Mouse (Mus musculus) right cerebral cortex, postnatal 25 days (tissue): ENCODE measurements around the gene Olfr819.
"Not testable (repeated sequence)": the region's sequence is repeated elsewhere in the genome, so short reads cannot be mapped to it uniquely, and the experiment has no call there.

ENCODE experiments used
- DNase-seq: peaks from one replicate; pipeline ENCODE4 v3.0.0; 2022

Olfr819 gene

GRCm38 (mm10) chr10:129967166-129967565, at the start of gene Olfr819:
TSS of gene Olfr819 (minus strand) at chr10:129967266.
- not testable (repeated sequence) for DNase-seq

GRCm38 (mm10) chr10:130012321-130012720, 45.3 kb upstream of the Olfr819 start, which contains the start of gene Olfr820:
TSS of gene Olfr820 (plus strand) at chr10:130012621.
- DNase-seq: no peak

- DNase-seq: not testable (repeated sequence)
Measured at GRCm38 (mm10) chr10:130005366-130005765, 38.3 kb upstream of the Olfr819 start.

- DNase-seq: not testable (repeated sequence)
Measured at GRCm38 (mm10) chr10:130004104-130004503, 37.0 kb upstream of the Olfr819 start.

GRCm38 (mm10) chr10:129984962-129985361, 17.9 kb upstream of the Olfr819 start, which contains the start of gene Gm10310:
TSS of gene Gm10310 (minus strand) at chr10:129985062.
- DNase-seq: not testable (repeated sequence)

- DNase-seq: not testable (repeated sequence)
Measured at GRCm38 (mm10) chr10:129981867-129982266, 14.8 kb upstream of the Olfr819 start.

- not testable (repeated sequence) for DNase-seq
Measured at GRCm38 (mm10) chr10:129976040-129976439, 9.0 kb upstream of the Olfr819 start, which contains the start of gene Olfr247. TSS of gene Olfr247 (minus strand) at chr10:129976140.

GRCm38 (mm10) chr10:129972994-129973393, 5.9 kb upstream of the Olfr819 start:
- not testable (repeated sequence) for DNase-seq

GRCm38 (mm10) chr10:129966232-129966631, 834 bp downstream of the Olfr819 start:
- DNase-seq: not testable (repeated sequence)

GRCm38 (mm10) chr10:129949000-129949399, 18.1 kb downstream of the Olfr819 start, which contains the start of gene Olfr818:
TSS of gene Olfr818 (minus strand) at chr10:129949100.
- DNase-seq: no peak

- no peak for DNase-seq
Measured at GRCm38 (mm10) chr10:129915497-129915896, 51.6 kb downstream of the Olfr819 start, which contains the start of gene Olfr816. TSS of gene Olfr816 (minus strand) at chr10:129915597.
